Mouse (Mus musculus) liver, postnatal 0 days (tissue): ENCODE data around the gene Chd9. TPM values are rescaled to one million over a fixed set of nuclear protein-coding genes. Genes with fewer than 3 reads are reported as not detected.

Experiments used
- ATAC-seq: fragments of 200-750 bp; cut with Nextera tagmentation; 2 replicates; pipeline ENCODE4 v1.8.0; 2017; ENCODE audit warnings: mild to moderate bottlenecking, moderate library complexity
- DNase-seq: peaks from one replicate; pipeline ENCODE4 v3.0.0-alpha.2; 2016
- H3K27ac ChIP-seq: fragments of 300-500 bp; sonication (generic); 2 replicates; pipeline ENCODE4 v1.5.1; 2014; ENCODE audit warnings: antibody characterized with exemption, moderate library complexity, mild to moderate bottlenecking, low read depth
- H3K27me3 ChIP-seq: fragments of 300-500 bp; sonication (generic); 2 replicates; pipeline ENCODE4 v1.6.1; 2014; ENCODE audit warnings: low read length, control low read depth, mixed read lengths; ENCODE audit not compliant: insufficient read depth
- H3K36me3 ChIP-seq: fragments of 300-500 bp; sonication (generic); replicated peaks from 2 replicates; pipeline ENCODE4 v1.6.1; 2014; ENCODE audit warnings: mild to moderate bottlenecking, control low read depth, low read length, moderate library complexity, mixed read lengths; ENCODE audit not compliant: insufficient read depth
- H3K4me1 ChIP-seq: fragments of 300-500 bp; sonication (generic); 2 replicates; pipeline ENCODE4 v1.6.1; 2014; ENCODE audit warnings: antibody characterized with exemption, mild to moderate bottlenecking, control low read depth; ENCODE audit not compliant: insufficient read depth
- H3K4me2 ChIP-seq: fragments of 300-500 bp; sonication (generic); 2 replicates; pipeline ENCODE4 v1.6.1; 2014; ENCODE audit warnings: low read depth, mild to moderate bottlenecking, low read length, moderate library complexity, mixed read lengths
- H3K4me3 ChIP-seq: fragments of 300-500 bp; sonication (generic); 2 replicates; pipeline ENCODE4 v1.5.1; 2014; ENCODE audit warnings: low read depth, low read length
- H3K9ac ChIP-seq: fragments of 300-500 bp; sonication (generic); replicated peaks from 2 replicates; pipeline ENCODE4 v1.6.1; 2014; ENCODE audit warnings: mild to moderate bottlenecking, moderate library complexity
- H3K9me3 ChIP-seq: fragments of 300-500 bp; sonication (generic); 2 replicates; pipeline ENCODE4 v1.6.1; 2016; ENCODE audit warnings: mild to moderate bottlenecking, control low read depth, low read length, mixed read lengths
- CTCF ChIP-seq: sonication (generic); IDR thresholded peaks from 2 replicates; pipeline ENCODE4 v1.5.1; 2016; ENCODE audit warnings: antibody characterized with exemption, low read depth
- EP300 ChIP-seq: IDR thresholded peaks from 2 replicates; pipeline ENCODE4 v1.6.1; 2016; ENCODE audit warnings: antibody characterized with exemption, low read depth, mild to moderate bottlenecking
- WGBS: fragments of 180-500 bp; shearing (Covaris S2); extraction: QIAGEN DNeasy Blood & Tissue Kit; methylation state at CpG from one replicate; pipeline ENCODE4 v1.1.7; 2014; ENCODE audit not compliant: insufficient replicate concordance; 5-methylcytosine and 5-hydroxymethylcytosine counted together
- polyA plus RNA-seq: library from polyadenylated mRNA; unstranded; fragments of >200 nt; fragmentation: Nextera tagmentation; extraction: Ambion mirVana; gene quantifications from 2 replicates; pipeline ENCODE4 v1.2.1, GENCODE M21; 2015

Gene Chd9
- polyA plus RNA-seq, 1 experiment from 2014 or later, result 32.2 TPM

- no peaks in the 10 kb centered on the region for H3K27me3 ChIP-seq
- TF ChIP-seq EP300, result no peak
- no peak for TF ChIP-seq CTCF
- ATAC-seq (no peak), DNase-seq (no peak)
- no peaks in the 10 kb centered on the region for H3K36me3 ChIP-seq
- no peak overlapping the region for H3K27ac ChIP-seq
- H3K4me1 ChIP-seq, result peaks cover 2% of the 10 kb centered on the region; the same call in 1 of the 2 replicates
- H3K4me3 ChIP-seq, result no peak overlapping the region
- 72% methylated on average over 5 of the region's 5 CpGs for WGBS
- H3K4me2 ChIP-seq, result no peak overlapping the region
- no peaks in the 10 kb centered on the region for H3K9me3 ChIP-seq
- H3K9ac ChIP-seq, result no peak overlapping the region
Measured at GRCm38 (mm10) chr8:90897343-90897742, 69.2 kb downstream of the Chd9 start.

- ATAC-seq (no peak), DNase-seq (no peak)
- 20% methylated on average over 6 of the region's 6 CpGs for WGBS
- TF ChIP-seq CTCF (no peak), EP300 (no peak)
- no peaks in the 10 kb centered on the region for H3K4me1 ChIP-seq
- H3K9ac ChIP-seq, result no peak overlapping the region
- H3K36me3 ChIP-seq, result no peaks in the 10 kb centered on the region
- no peaks in the 10 kb centered on the region for H3K27me3 ChIP-seq
- no peak overlapping the region for H3K27ac ChIP-seq
- H3K9me3 ChIP-seq, result no peaks in the 10 kb centered on the region
- H3K4me2 ChIP-seq, result no peak overlapping the region
- no peak overlapping the region for H3K4me3 ChIP-seq
Measured at GRCm38 (mm10) chr8:90898578-90898977, 70.4 kb downstream of the Chd9 start.

GRCm38 (mm10) chr8:90902002-90902401 lies 73.8 kb downstream of the Chd9 start:
- DNase-seq (no peak), ATAC-seq (no peak)
- no peak for TF ChIP-seq CTCF
- no peak for TF ChIP-seq EP300
- Histone ChIP-seq H3K27ac (no peak overlapping the region), H3K4me2 (no peak overlapping the region), H3K36me3 (no peaks in the 10 kb centered on the region), H3K4me1 (no peaks in the 10 kb centered on the region), H3K4me3 (no peak overlapping the region), H3K27me3 (no peaks in the 10 kb centered on the region), H3K9ac (no peak overlapping the region), H3K9me3 (no peaks in the 10 kb centered on the region)
- 62% methylated on average over 2 of the region's 2 CpGs for WGBS

GRCm38 (mm10) chr8:90904171-90904706 lies 76.1 kb downstream of the Chd9 start:
- peaks cover 5% of the 10 kb centered on the region; the same call in 1 of the 2 replicates for H3K4me1 ChIP-seq
- H3K4me2 ChIP-seq, result no peak overlapping the region
- TF ChIP-seq CTCF (no peak), EP300 (no peak)
- no peak overlapping the region for H3K4me3 ChIP-seq
- no peaks in the 10 kb centered on the region for H3K9me3 ChIP-seq
- H3K9ac ChIP-seq, result no peak overlapping the region
- H3K27me3 ChIP-seq, result no peaks in the 10 kb centered on the region
- no peak for DNase-seq
- no peak for ATAC-seq
- H3K36me3 ChIP-seq, result no peaks in the 10 kb centered on the region
- H3K27ac ChIP-seq, result no peak overlapping the region
- WGBS, result 79% methylated on average over 2 of the region's 2 CpGs

- 86% methylated on average over 4 of the region's 4 CpGs for WGBS
- Histone ChIP-seq H3K9me3 (no peaks in the 10 kb centered on the region), H3K4me2 (peak overlapping the region; percentile 97), H3K4me3 (peak overlapping the region; percentile 79; the same call in 1 of the 2 replicates), H3K36me3 (no peaks in the 10 kb centered on the region), H3K27me3 (no peaks in the 10 kb centered on the region), H3K27ac (peak overlapping the region; percentile 97), H3K9ac (no peak overlapping the region), H3K4me1 (peaks cover 5% of the 10 kb centered on the region; the same call in 1 of the 2 replicates)
- DNase-seq, result no peak
- no peak for TF ChIP-seq EP300
- TF ChIP-seq CTCF, result no peak
- ATAC-seq, result no peak
Measured at GRCm38 (mm10) chr8:90906922-90907321, 78.8 kb downstream of the Chd9 start.

- peak overlapping the region; percentile 79 for H3K4me3 ChIP-seq
- H3K36me3 ChIP-seq, result no peaks in the 10 kb centered on the region
- no peak for DNase-seq
- peak overlapping the region; percentile 97 for H3K4me2 ChIP-seq
- WGBS, result 23% methylated on average over 10 of the region's 10 CpGs
- ATAC-seq, result peak; percentile 2; the same call in 1 of the 2 replicates
- peak overlapping the region; percentile 97 for H3K27ac ChIP-seq
- no peaks in the 10 kb centered on the region for H3K27me3 ChIP-seq
- peaks cover 5% of the 10 kb centered on the region; the same call in 1 of the 2 replicates for H3K4me1 ChIP-seq
- TF ChIP-seq CTCF (no peak), EP300 (no peak)
- no peaks in the 10 kb centered on the region for H3K9me3 ChIP-seq
- peak overlapping the region; percentile 77 for H3K9ac ChIP-seq
Measured at GRCm38 (mm10) chr8:90907516-90907847, 79.3 kb downstream of the Chd9 start.
